Mouse (Mus musculus) skeletal muscle tissue, adult 2 months (tissue): Measurements from ENCODE around the gene Vmn2r58.
"Not testable (repeated sequence)": the region's sequence is repeated elsewhere in the genome, so short reads cannot be mapped to it uniquely, and the experiment has no call there.

Source experiments
- DNase-seq: peaks from one replicate; pipeline ENCODE4 v3.0.0-alpha.2; 2012; ENCODE audit warnings: low read depth, low spot score

The Vmn2r58 gene

DNA sequence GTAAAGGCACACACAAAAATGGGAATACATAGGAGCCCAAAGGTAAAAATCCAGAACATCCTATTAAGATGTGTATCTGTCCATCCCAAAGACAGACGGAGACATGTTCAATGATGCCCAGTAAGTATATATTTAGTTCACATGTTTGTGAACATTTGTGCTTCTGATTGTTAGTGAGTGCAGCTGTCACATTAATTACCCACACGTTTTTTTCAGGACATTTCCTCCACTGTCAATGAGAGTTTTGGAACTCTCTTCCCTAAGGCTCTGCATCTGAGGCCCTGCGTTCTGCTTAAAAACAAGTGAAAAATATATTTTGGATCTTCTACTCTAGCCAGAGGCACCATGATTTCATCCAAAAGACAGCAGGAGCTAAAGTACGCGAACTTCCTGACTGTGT, at the start of gene Vmn2r58:
Vmn2r58 (minus strand) TSS at position 101 of the 400 bp plus-strand sequence.
- DNase-seq, result not testable (repeated sequence)
